Mouse (Mus musculus) liver, adult (tissue): ENCODE results near the gene Spag5.

Experiments
- GATA4 ChIP-seq: IDR thresholded peaks from 2 replicates; pipeline ENCODE4 v1.6.1; 2014; ENCODE audit warnings: mild to moderate bottlenecking, low read length; ENCODE audit not compliant: insufficient replicate concordance

Gene Spag5

DNA sequence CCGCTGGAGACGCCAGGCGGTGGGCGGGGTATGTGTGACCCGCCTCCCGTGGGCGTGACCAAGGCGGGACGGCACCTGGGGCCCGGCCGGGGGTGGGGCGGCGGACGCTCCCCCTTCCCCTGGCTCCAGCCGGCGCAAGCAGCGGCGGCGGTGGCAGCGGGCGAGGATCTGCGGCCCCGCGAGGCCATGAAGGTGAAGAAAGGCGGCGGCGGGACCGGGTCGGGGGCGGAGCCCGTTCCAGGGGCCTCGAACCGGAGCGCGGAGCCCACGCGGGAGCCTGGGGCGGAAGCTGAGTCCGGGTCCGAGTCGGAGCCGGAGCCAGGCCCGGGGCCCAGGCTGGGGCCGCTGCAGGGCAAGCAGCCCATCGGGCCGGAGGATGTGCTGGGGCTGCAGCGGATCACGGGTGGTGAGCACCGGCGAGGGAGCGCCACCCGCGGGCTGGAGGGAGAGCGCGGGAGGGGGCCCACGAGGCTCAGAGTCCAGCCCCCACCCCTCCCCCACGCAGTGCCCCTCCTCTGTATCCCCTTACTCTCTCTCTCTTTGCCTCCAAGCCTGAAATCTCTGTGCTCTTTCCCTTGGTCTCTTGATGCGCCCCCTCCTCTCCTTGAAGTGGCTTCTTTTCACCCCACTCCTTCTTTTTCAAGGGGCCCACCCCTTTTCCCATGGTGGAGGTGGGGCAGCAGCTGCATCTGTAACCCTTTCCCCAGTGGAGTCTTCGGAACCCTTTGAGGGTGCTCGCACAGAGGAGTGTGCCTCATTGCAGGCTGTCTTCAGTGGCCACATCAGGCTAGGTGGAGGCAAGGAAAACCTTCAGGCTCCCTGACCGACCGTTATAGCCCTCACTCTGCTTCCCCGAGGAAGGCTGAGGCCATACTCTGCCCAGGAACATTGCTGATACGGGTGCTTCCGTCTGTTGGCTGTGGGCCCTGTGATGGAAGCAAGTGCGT lies 42.3 kb downstream of the Spag5 start, which contains the start of gene Unc119:
Unc119 (plus strand) TSS at position 102 of the 947 bp plus-strand sequence.
- no peak for TF ChIP-seq GATA4

DNA sequence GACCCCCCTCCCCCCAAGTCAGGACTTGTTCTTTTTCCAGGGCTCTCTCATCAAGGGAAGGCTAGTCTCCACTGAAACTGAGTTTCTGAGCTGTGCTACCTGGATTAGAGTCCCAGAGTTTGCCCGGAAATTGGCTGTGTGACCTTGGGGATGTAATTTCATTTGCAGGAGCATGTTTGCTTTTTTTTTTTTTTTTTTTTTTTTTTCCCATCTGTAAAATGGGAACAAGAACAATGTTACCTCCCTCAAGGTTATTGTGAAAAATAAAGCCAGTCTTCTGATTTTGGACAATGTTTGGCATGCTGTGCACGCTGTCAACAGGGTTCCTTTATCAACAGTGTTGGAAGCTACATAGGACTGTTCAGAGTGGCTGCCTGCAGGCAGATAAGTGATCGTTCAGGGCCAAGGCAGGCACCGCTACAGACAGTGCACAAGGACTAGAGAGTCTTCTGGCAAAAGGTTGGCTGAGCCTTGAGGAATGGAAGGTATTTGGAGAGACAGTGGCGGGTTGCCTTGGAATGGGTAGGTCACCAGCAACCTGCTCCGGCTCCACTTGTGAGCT lies 43.1 kb downstream of the Spag5 start:
- TF ChIP-seq GATA4 = no peak

DNA sequence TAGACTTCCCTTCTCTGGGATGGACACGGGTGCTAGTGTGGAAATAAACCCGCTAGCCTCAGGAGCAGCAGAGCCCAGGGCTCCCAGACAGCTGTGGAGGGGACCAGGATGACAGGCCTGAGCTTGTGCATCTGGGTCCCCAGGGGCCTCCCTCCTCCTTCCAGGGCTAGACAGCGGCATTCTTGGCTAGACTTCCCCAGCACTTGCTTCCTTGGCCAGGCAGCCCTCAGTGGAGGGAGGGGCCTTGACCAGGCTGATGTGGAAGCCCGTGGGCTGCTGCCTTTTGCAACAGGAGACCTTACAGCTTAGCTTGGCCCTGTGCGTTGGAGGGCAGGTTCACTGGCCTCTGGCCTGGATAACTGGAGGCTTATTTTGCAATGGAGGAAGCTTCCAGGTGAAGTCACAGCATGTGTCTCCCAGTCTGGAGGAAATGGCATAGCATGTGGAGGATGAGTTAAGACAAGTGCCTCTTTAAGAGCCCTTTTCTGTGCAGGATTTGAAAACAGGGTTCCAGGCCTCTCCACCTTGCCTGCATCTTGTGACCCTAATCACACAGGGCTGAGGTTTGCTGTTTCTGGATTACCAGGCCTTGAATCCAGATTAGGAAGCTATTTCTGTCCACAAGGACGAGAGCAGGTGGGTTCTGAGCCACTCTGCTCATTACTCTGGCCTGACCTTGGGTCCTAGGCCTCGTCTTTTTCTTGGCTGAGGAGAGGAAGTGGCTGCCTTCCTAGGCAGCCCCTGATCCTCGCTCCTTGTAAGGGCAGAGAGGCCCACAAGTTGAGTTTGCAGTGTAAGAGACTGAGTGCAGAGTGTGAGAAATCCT lies 43.8 kb downstream of the Spag5 start:
- TF ChIP-seq GATA4 = no peak

DNA sequence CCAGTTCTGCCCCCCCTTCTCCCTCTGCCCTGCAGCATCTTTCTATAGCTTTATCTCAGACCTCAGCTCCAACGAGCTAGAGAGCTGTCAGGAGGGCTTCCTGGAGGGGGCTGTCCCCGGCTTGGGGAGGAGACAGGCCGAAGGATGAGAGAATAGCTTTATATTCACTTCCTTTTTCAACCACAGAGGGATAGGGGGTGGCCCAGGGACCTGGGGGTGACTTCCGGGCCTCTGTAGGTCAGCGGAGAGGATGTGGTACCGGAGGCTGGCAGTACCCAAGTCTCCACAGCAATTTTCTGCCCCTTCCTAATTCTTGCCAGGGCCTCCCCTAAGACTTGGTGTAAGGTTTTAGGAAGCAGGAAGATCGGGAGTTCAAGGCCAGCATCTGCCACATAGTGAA lies 44.5 kb downstream of the Spag5 start:
- no peak for TF ChIP-seq GATA4

DNA sequence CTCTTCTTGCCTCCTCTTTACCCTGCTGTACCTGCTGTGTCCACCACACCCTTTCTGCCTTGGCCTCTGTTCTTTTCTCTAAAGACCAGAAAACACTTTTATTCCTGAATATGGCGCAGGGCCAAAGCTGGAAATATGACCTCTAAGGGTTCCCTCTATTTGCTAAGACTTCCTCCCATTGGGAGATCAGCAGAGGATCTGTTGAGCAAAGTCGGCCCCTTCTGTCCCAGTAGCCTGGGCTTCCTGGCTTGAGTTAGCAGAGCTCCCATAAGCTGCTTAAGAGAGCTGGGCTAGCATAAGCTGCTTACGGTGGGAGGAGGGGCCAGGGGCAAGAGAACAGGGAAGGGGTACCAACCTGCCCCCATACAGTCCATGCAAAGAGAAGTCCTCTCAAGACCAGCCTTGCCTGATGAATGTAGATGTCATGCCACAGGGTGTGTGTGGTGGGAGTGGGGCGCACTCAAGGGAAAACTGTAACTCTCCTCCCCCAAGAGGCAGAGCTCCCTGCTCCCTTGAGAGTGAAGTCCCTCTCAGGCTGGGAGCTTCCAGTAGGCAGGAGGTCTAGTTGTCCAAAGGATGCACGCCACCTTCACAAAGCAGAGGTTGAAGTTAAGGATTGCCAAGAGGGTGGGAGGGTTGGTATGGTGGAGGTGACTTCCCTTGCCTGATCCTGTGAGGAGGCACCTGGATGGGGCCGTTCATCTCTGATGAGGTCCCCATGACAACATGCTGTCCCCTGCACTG lies 45.2 kb downstream of the Spag5 start:
- no peak for TF ChIP-seq GATA4

DNA sequence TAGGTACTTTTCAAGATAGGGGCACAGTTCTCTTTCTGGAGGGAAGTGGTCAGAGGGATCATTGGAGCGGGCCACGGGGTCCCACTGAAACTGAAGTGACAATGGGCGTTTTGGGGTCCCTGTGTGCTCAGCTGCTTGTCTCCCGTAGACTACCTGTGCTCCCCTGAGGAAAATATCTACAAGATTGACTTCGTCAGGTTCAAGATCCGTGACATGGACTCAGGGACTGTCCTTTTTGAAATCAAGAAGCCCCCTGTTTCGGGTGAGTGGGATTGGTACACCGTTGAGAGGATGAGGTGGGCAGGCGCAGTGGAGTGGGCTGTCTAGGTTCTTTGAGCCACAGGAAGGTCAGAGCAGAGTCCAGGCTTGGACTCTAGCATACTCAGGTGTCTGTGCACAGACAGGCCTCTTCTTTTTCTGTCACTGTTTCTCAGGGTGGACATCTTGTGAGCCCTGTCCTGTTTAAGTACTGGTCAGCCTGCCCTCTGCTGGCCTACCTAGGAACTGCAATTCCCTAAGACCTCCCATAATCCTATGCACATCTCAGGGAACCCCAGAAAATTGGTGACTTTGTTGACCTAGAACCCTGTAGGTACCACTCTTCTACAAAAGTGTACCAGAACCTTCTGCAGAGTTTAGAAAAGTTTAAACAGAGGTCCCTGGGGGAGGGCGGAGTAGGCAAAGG lies 45.9 kb downstream of the Spag5 start:
- no peak for TF ChIP-seq GATA4

DNA sequence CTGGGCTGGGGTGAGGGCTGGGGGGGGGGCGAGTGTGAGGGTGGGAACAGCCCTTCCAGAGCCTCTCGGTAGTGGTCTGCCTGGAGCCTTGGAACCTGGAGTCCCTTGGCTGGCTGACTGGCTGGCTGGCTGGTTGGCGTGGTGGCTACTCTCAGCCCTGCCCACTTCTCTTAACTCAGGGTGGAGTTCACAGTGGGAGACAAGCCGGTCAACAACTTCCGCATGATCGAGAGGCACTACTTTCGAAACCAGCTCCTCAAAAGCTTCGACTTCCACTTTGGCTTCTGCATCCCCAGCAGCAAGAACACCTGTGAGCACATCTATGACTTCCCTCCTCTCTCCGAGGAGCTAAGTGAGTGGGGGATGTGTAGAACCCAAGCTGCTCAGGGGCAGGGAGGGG lies 46.6 kb downstream of the Spag5 start:
- TF ChIP-seq GATA4 = no peak

DNA sequence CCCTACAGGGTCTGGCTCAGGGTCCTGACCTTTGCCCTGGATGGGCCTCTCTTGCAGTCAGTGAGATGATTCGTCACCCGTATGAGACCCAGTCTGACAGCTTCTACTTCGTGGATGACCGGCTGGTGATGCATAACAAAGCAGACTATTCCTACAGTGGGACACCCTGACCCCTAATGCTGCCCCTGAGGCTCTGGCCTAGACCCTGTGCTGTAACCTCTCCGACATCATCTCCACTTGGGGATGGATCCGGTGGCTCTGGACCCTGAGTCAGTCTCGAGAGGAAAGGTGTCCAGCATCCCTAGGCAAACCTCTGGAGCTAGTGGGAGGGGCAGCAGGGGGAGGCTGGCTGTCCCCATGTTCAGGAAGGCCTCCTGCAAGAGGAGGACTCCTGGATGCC lies 47.1 kb downstream of the Spag5 start:
- TF ChIP-seq GATA4 = no peak

DNA sequence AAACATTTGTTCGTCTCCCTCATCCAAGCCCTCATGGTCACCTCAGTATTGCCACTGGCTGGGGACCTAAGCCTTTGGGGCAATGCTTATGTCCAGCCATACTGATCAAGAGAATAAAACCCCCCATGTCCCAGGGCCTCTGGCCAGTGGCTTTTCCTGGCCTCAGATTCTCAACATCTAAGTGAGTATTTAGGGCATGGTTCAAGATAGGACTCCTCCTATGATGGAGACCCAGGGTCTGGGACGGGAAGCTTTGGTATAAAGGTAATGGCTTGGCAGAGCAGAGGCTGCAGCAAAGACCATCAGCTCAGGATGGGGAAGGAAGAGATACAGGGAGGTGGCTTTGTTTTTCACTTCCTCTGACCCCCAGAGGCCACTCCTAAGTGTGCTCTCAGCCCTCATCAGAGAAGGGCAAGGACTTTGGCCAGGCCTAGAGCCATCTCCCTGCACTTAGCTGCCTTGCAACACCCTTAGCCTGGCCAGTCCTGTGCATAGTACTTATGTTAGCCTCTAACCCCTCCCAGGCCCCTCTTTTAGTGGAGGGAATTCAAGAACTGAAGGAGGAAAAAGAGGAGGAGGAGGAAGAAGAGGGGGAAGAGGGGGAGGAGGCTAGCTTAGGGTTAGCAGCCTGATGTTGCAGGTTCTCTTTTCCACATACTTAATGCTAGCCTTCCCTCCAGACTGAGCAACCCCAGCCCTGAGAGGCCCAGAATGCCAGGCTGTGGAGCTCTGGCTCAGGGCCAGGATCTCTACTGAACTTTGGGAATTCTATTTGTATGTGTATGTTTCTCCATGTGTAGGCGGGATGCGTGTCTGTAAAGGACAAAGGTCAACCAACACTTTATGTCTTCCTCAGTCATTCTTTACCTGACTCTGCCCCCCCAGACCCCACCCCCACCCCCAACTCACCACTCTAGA lies 48.4 kb downstream of the Spag5 start:
- no peak for TF ChIP-seq GATA4

DNA sequence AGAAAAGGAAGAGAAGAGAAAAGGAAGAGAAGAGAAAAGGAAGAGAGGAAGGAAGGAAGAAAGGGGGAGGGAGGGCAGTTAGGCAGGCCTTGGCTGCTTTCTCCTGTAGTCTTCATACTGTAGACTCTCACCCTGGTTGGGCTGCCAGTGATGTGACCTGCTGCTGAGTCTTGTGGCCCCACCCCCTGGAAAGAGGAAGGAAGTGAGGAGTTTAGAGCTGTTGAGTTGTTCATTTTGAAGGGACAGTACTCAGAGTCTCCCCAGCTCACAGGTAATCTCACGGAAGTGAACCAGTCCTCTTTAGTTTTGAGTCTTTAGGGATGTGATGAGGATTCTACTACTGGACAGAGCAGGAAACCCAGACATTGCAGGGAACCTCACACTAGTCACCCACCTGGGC lies 51.8 kb downstream of the Spag5 start:
- TF ChIP-seq GATA4 = no peak

DNA sequence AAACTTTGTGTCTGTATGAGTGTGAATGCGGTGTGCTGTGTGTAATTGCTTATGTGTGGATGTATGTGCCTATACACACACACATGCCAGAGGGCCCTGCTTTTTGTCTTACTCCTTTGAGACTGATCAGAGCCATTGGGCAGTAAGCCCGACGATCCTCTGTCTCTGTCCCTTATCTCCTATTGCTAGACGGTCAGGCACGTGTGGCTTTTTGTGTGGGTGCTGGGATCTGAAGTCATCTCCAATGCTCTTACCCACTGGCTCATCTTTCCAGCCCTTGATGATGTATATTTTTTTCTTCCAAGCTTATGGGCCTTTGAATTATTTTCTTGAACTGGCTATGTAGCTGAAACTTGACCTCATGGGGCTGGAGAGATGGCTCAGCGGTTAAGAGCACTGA lies 53.6 kb downstream of the Spag5 start:
- no peak for TF ChIP-seq GATA4

DNA sequence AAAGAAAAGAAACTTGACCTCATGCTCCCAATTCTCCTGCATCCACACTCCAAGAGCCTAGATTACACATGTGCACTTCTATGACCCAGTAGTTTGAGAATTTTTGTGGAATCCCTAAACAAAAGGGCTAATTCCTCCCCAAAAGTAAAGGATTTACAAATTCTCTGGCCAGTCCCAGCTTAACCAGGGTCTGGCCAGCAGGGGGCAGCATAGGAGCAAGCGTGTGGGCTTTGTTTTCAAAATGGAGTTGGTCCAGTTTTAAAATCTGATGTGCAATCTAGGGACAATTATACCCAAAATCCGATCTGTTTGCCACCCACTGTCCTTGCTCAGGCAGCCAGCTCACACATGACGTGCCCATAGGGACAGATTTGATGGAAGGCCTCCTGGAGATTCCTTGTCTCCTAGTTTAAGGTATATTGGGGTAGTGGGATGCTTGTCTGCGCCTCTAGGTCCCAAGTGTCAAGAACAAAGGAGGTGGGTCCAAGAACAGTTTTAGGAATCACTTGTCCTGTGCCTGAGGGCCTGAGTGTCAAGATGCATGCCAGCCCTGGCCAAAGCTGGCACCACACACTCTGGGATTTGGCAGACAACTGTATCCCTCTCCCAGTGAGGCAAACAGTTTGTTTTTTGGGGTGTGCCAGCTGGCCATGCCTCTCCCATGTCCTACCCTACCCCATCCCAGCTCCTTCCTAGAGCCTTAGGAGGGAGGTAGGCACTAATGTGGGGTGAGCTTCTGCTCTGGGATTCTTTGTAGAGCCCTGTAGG lies 54.3 kb downstream of the Spag5 start:
- no peak for TF ChIP-seq GATA4
